Mouse (Mus musculus) C2C12 (cell line): ENCODE measurements around the gene Myrf.

Source experiments
- CEBPB ChIP-seq: IDR thresholded peaks from one replicate; pipeline ENCODE4 v1.6.1; 2011; ENCODE audit warnings: low read depth, mild to moderate bottlenecking, control low read depth, moderate library complexity
- CTCF ChIP-seq: IDR thresholded peaks from one replicate; pipeline ENCODE4 v1.5.1; 2011; ENCODE audit not compliant: control insufficient read depth, insufficient read depth, insufficient read length
- FOSL1 ChIP-seq: IDR thresholded peaks from one replicate; pipeline ENCODE4 v1.8.0; 2011; ENCODE audit warnings: mild to moderate bottlenecking, low read length; ENCODE audit not compliant: poor library complexity, insufficient read depth, severe bottlenecking
- MAX ChIP-seq: IDR thresholded peaks from one replicate; pipeline ENCODE4 v1.6.1; 2011; ENCODE audit warnings: mild to moderate bottlenecking, control low read depth
- MYOD1 ChIP-seq: IDR thresholded peaks from one replicate; pipeline ENCODE4 v1.6.1; 2011; ENCODE audit warnings: low read depth; ENCODE audit not compliant: control insufficient read depth, insufficient read length
- MYOG ChIP-seq: IDR thresholded peaks from one replicate; pipeline ENCODE4 v1.6.1; 2011; ENCODE audit not compliant: control insufficient read depth, insufficient read length; ENCODE audit errors: extremely low read depth
- USF1 ChIP-seq: IDR thresholded peaks from one replicate; pipeline ENCODE4 v1.6.1; 2011; ENCODE audit warnings: low read depth, mild to moderate bottlenecking, control low read depth, moderate library complexity

DNA sequence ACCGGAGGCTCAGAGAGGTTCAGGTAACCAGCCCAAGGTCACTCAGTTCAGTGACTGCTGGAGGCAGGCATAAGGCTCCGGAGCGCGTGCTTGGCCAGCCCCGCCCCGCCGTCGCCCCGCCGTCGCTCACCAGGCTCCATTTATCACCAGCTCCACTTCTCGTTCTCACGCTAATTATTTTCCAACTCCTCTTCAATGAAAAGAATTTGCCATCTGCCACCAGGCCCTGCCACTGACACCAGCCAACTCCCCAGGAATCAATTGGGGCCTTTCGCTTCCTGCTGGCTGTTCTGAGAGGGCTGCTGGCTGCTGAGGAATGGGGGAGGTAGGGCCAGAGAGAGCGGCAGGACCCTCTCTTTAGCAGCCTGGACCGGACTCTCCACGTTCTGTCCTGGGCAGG lies 36.8 kb upstream of the Myrf start:
- TF ChIP-seq CTCF: no peak
- no peak for TF ChIP-seq MAX
- TF ChIP-seq MYOG: no peak
- no peak for TF ChIP-seq CEBPB
- TF ChIP-seq MYOD1: no peak
- no peak for TF ChIP-seq USF1
- no peak for TF ChIP-seq FOSL1
